Mouse (Mus musculus) kidney, adult 8-10 months (tissue): Measurements from ENCODE around the gene Kcns1.

Experiments
- DNase-seq, 2 experiments: peaks; one replicate each; pipeline ENCODE4 v3.0.0; 2022

Kcns1 gene

DNA sequence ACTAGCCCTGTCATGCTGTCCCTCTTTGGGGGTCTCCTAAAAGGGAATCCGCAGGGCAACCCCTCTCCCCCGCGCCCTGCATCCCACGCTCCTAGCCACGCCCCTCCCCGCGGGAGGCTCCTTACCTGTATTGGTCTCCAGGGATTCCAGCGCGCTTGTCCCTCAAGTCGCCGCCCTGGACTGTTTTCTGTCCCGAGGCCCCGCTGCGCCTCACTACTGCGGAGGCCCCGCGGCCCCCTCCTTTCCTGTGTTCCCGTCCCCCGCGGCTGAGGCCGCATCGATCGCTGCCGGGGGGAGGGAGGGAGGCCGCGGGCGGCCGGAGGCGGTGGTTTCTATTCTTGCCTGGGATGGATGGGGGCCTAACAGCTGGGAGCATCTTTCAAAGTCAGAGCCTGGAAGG, at the start of gene Kcns1:
TSS of gene Kcns1 (minus strand) at position 212 of the 400 bp plus-strand sequence.
- DNase-seq = no peak

DNA sequence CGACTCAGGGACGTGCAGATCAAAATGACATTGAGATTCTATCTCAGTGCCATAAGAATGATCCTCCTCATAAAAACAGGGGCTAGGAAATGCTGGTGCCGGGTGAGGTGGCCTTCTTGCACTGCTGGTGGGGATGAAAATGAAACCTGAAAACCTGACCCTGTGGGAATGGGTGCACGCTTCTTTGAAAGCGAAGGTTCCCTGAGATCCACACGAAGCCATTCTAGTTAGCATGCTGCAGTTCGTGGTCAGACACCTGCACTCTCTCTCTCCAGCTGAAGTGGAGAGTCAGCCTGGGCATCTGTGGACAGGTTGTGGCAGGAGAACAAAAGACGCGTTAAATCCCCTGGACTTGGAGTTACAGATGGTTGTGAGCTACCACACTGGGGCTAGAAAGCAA, 48.4 kb upstream of the Kcns1 start:
- no peak for DNase-seq

DNA sequence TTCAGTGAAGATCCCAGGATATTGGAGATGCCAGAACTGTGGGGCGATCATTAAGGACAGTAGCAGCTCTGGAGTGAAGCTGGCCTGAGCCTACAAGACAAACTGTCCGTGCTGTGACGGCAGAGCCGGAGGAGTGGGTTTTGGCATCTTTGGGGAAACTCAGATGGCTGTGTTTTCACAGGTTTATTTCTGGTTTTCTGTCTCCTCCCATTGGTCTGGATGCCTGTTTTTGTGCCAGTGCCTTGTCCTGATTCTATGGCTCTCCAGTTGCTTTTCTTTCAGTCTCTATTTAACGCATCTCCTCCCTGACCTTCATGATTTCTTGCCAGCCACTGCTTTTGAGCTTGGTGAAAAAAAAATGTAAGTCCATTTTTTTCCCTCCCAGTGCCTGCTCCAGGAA, 41.8 kb upstream of the Kcns1 start:
- DNase-seq = no peak

DNA sequence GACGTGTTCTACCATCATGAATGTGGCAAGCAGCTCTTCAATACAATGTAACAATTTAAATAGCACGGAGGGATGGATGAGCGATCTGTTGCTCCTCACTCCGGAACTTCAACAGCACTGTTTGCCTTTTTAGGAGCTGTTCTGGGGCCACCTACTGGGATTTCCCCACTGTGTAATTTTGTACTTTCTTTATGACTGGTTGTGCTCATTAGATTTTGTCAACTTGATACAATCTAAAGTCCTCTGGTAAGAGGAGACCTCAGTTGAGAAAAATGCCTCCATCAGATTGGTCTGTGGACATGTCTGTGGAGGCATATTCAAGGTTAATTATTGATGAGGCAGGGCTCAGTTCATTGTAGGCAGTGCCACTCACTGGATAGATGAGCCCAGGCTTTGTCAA, 40.0 kb upstream of the Kcns1 start:
- no peak for DNase-seq

GRCm38 (mm10) chr2:164206676-164207075, 35.8 kb upstream of the Kcns1 start:
- no peak for DNase-seq

DNA sequence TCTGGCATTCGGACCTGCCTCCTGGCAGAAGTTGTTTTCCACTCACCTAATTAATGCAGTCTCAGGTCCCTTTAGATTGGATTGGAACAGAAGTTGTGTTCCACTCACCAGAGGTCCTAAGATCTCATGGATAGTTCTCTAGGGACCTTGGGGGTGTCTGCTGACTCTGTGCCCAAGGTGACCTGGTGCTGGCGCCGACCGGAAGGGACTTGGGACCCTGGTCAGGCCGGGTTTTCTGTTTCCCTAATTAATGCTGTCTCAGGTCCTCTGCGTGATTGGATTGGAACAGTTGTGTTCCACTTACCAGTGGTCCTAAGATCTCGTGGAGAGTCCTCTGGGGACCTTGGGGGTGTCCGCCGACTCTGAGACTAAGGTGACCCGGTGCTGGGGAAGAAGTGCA, 35.1 kb upstream of the Kcns1 start:
- DNase-seq = peak; percentile 46 to 83

DNA sequence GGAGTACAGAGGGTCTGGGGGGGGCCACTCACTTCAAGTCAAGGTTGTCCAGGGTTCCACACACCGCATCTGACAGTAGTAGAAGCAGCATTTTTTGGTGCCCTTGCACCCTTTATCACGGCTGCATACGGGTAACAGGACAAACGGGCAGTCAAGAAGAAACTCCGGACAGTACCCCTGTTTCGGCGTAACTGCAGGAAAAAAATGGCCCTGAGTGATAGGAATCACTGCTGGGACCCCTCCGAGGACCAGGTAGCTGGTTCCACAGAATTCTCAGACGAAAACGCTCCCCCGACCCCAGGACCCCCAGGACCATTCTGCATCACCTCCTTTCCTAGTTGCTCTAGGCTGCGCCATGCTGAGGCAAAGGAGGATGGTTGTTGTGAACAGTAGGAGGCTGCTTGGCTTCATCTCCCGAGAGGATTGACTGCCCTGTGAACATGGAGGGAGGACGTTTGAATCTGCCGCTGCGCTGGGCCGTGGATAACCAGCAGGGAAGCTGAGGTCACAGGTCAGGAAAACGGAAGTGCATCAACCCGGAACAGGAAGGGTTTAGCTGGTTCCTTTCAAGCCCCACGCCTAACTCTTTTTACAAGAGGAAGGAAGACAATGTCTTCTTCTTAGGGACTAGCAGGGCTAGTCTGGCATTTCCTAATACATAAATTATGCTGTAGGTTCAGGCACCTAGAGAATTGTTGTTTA, 28.9 kb upstream of the Kcns1 start, which contains the start of gene Wfdc15a:
TSS of gene Wfdc15a (minus strand) at position 505 of the 702 bp plus-strand sequence.
- no peak for DNase-seq

- DNase-seq = no peak
Measured at GRCm38 (mm10) chr2:164196700-164196990, 25.7 kb upstream of the Kcns1 start.

DNA sequence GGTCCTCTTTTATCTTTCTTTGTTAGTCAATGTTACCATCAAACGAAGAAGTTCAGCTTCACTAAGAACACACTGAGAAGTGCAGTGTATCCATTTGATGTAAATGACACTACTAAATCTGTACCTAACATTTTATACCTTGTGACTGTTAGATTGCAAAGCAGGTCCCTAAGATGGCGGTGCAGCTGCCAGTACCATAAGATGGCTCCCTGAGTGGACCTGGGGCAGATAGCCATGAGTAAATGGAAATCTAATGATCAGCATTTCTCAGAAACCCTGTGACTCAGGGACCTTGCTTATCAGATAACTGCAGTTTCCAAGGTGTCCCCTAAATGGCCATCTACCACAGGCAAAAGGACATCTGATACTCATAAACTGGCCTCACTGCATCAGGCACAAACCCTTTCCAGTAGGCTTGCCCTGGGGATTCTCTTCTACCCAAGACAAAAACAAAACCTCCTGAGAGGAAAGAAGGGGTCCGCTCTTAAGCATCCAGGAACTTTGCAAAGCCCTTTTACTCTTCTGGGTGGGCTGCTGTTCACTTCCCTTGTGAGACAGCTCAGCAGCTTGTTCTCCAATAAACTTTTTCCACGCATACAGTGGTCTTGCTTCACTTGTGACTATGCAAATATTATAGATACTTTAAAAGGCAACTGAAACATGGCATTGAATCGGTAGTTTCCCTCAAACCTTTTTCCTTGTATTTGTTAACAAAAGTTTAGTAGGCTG, 25.2 kb upstream of the Kcns1 start:
- DNase-seq = no peak

GRCm38 (mm10) chr2:164194959-164195630, 24.2 kb upstream of the Kcns1 start:
- DNase-seq = no peak

- no peak for DNase-seq
Measured at GRCm38 (mm10) chr2:164192279-164192678, 21.4 kb upstream of the Kcns1 start.

DNA sequence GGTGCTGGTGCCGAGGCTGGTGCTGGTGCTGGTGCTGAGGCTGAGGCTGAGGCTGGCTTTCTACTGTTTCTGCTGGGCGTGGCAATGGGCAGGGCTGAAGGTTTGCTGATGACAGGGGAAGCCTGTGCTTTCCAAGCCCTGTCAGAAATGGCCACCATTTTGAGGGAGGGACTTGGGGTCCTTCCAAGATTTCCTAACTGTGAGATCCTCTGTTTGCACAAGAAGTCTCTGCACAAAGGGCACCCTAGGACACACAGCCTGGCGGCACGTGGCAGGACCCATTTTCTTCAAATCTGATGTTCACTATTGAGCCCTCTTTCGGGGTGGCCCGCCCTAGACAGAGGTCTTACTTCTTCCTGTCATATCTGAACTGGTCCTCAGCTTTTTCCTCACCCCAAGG, 19.7 kb upstream of the Kcns1 start, which contains the start of gene Wfdc12:
TSS of gene Wfdc12 (minus strand) at position 33 of the 400 bp plus-strand sequence.
- no peak for DNase-seq

- DNase-seq = no peak
Measured at GRCm38 (mm10) chr2:164188722-164189121, 17.8 kb upstream of the Kcns1 start.

DNA sequence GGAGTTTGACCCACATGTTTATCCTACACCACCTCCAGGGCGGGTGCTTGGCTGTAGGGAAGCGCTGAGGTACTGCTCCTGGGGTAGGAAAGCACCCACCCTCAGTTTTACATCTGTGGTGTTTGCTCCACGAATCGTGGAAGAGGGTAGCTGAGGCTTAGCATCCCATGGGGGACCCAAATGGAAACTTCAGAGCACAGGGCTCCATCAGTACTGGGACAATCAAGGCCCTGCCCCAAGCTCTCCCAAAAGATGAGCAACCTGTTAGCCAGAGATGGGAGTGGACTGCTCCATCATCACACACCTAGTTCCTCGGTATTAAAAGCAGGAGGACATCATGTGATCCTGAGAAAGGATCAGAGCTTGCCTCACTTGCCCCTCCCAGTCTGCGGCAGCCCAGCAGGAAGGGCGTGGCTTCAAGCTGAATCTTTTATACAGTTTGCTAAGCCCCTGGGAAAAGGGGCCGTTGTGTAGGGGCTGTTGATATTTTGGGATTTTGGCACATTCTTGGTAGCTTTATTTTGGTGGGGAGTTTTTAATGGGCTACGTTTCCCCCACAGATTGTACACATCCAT, 13.3 kb upstream of the Kcns1 start:
- DNase-seq = no peak

DNA sequence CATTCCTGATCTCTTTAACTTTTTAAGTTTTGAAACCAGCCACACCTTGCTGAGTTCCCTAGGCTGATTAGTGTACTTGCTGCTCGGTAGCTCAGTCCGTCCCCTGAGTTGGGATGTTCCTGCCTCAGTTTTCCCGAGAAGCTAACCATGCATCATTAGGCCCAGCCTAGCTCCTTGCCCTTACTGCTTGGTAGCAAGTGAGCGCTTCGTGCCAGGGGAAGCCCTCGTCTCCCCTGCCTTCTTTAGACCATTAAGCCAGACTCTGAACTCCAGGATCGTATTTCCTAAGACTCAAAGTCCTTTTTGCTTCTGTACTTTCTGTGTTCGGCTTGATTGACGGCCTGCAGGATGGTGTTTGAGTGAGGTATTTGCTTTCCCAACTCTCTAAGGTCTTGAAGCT, 12.4 kb upstream of the Kcns1 start:
- DNase-seq = peak in 1 of 2 experiments; percentile 19

DNA sequence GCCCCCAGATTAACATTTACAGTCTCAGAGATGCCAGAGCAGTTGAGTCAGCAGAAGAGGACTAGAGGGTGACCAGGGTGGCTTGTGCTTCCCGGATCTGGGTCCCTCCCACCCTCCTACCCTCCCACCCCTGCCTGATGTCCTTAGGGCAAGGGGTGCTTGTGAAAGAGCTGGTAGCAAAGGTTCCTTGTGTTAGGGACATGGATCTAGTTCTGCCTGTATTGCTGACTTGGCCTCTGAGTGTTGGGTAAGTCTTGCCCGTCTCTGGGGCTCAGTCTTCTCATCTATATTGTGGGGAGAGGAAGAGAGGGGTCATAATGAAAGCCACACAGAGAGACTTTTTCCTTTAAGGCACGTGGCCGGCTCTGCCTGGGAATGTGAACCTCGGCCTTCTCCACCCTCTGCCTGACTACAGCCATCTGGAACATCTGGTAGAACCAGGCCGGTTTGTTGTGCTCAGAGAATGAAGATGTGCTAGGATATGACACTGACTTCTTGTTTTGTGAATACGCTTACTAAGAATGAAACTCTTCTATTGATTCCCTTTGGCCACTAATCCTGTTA, 11.9 kb upstream of the Kcns1 start, which contains the start of gene Wfdc5:
TSS of gene Wfdc5 (minus strand) at position 51 of the 564 bp plus-strand sequence.
- no peak for DNase-seq

DNA sequence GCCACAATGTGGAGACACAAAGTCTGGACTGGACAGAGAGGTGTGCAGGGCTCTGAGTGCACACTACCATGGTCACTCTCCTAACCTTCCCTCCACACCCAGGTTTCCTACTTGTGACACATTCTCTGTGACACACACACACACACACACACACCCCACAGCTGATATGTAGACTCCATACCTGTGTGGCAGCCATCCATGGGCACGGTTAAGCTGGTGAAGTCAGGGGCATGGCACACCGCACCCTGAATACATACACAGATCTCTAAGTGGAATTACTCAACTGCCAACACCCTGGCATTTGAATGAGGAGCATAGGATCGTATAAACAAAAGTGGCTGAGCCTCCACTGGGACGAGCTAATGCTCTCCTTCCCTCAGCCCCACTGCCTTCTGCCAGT, 9.9 kb upstream of the Kcns1 start:
- no peak for DNase-seq

GRCm38 (mm10) chr2:164180124-164180523, 9.2 kb upstream of the Kcns1 start:
- DNase-seq = no peak

DNA sequence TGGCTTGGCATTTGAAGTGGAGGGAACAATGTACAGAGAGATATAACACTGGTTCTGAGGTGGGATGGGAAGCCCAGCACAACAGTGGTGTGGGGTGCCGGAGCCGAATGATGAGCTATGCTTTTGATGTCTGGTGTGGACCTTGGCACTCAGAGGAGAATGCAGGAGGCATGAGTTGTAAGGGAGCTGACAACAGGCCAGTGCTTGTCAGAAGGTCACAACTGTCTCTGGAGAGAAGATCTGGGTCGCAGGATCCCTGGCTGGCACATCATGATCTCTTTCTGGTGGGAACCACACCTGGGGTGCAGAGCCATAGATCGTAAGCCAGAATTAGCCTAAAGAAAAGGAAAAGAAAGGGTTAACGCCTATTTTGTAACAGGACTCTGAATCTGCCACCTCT, 6.9 kb upstream of the Kcns1 start:
- no peak for DNase-seq

- DNase-seq = no peak
Measured at GRCm38 (mm10) chr2:164175850-164176249, 4.9 kb upstream of the Kcns1 start.

DNA sequence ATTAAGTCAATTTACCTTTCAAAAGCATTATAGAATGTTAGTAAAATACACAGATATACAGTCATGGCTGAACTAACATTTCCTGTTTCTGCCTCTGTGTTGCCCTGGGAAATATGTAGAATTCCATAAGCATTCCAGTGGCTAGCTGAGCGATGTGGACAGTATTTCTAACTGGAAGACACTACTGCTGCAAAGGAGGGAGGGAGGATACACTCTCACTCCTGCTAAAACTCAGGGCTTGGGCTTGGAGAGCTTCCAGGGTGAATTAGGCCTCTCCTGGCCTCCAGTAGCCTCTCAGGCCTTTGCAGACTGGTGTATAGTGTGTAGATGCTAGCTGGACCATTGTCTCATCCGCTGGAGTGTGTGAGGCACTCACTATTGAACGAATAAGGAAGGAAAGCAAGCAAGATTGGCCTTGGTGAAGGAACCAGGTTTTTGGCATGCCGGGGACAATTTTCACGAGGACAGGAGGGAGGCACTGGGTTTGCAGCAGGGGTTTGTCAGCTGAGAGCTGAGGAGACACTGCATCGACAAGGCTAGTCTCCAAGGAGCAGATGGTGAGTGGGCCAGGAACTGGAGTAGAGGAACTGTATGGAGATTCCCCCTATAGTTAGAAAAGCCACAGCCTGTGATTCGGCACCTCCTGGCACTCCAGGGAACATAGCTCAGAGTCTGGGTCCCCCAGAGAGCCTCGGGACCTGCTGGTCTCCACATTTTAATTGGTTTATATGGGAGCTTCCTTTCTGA, 3.9 kb upstream of the Kcns1 start:
- no peak for DNase-seq

DNA sequence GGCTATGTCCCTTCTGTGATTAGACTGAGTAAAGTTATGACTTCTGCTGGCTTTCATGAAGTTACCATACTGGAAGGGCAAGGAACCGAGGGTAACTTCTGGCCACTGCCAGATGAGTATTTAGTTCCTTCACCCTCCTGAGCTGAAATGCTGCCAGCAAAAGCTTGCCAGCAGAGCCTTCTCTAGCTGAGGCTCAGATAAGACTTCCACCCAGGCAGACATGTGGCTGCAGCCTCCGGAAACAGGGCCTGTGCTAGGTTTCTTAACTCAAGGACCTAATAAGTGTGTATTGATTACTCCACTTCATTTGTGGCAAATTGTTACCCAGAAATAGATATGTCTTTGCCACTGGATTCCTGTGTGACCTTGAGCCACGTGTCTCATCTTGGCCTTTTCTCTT, 2.5 kb upstream of the Kcns1 start:
- DNase-seq = no peak

- DNase-seq = no peak
Measured at GRCm38 (mm10) chr2:164170326-164170725, 587 bp downstream of the Kcns1 start.
